8 mouse cellular contexts compared by ENCODE assay signal in genomic region chr7:29232247-29233013, GRCm38 (mm10). TPM values are rescaled to one million over a fixed set of nuclear protein-coding genes. Genes with fewer than 3 reads are reported as not detected.
DNase-seq lines count a peak whose midpoint lies in the region; ATAC-seq and TF ChIP-seq lines count a peak whose summit lies in the region.

TSS of gene Kcnk6 (minus strand) at chr7:29232515.

- H3K4me2 ChIP-seq in embryonic facial prominence, embryonic 15.5 days (replicated peaks): peak within 1 kb of the TSS; percentile 96
- H3K4me2 ChIP-seq in heart, embryonic 16.5 days (ENCODE audit: low read depth, low read length): peak within 1 kb of the TSS; percentile 93
- peak within 1 kb of the TSS; percentile 97 for H3K4me2 ChIP-seq in stomach, postnatal 0 days (replicated peaks; ENCODE audit: low read depth)

- H3K27ac ChIP-seq in embryonic facial prominence, embryonic 15.5 days (replicated peaks): no peak within 1 kb of the TSS
- H3K27ac ChIP-seq in heart, embryonic 16.5 days (ENCODE audit: low read length): peak within 1 kb of the TSS; percentile 78
- peak within 1 kb of the TSS; percentile 81 for H3K27ac ChIP-seq in stomach, postnatal 0 days (replicated peaks)

- ATAC-seq in embryonic facial prominence, embryonic 15.5 days (ENCODE audit: insufficient number of reproducible peaks, low FRiP score, low TSS enrichment, low read depth): peak; percentile 64; the same call in 1 of the 2 replicates
- peak; percentile 25 for ATAC-seq in heart, embryonic 16.5 days (replicated peaks; ENCODE audit: extremely low read depth, insufficient read depth, low FRiP score)
- ATAC-seq in megakaryocyte, adult 5-6 weeks (ENCODE audit: poor library complexity, severe bottlenecking): peak; percentile 92
- ATAC-seq in stomach, postnatal 0 days (ENCODE audit: low FRiP score, low TSS enrichment): peak; percentile 55

- H3K36me3 ChIP-seq in embryonic facial prominence, embryonic 15.5 days: no peaks in the 10 kb centered on the region
- no peaks in the 10 kb centered on the region for H3K36me3 ChIP-seq in heart, embryonic 16.5 days (ENCODE audit: control insufficient read depth, insufficient read depth)
- H3K36me3 ChIP-seq in stomach, postnatal 0 days (ENCODE audit: control insufficient read depth, insufficient read depth, low read length): no peaks in the 10 kb centered on the region

- H3K9ac ChIP-seq in embryonic facial prominence, embryonic 15.5 days: peak within 1 kb of the TSS; percentile 63
- H3K9ac ChIP-seq in heart, embryonic 16.5 days (ENCODE audit: low read length): peak within 1 kb of the TSS; percentile 77
- peak within 1 kb of the TSS; percentile 85 for H3K9ac ChIP-seq in stomach, postnatal 0 days (ENCODE audit: low read length)

- TF ChIP-seq CTCF in stomach, postnatal 0 days (IDR thresholded peaks at IDR 0.05; ENCODE audit: low read depth): no peak

- DNase-seq in thymus, postnatal 4 days: peak; percentile 49
- no peak for DNase-seq in thymus, adult 18-20 months
- DNase-seq in kidney, postnatal 4 days: peak; percentile 56 to 67
- peak; percentile 72 for DNase-seq in stomach, postnatal 0 days (ENCODE audit: low spot score)
- no peak for DNase-seq in cerebellum, postnatal 14 days

- no peak for TF ChIP-seq EP300 in stomach, postnatal 0 days (optimal IDR thresholded peaks at IDR 0.05)

- peaks cover 17% of the 10 kb centered on the region; the same call in 1 of the 2 replicates for H3K4me1 ChIP-seq in embryonic facial prominence, embryonic 15.5 days
- H3K4me1 ChIP-seq in heart, embryonic 16.5 days (ENCODE audit: control insufficient read depth, insufficient read depth, low read length): peaks cover 10% of the 10 kb centered on the region
- 0 out of 2 replicates have a peak, but pooled peaks cover 2% of the 10 kb centered on the region for H3K4me1 ChIP-seq in stomach, postnatal 0 days (replicated peaks; ENCODE audit: control insufficient read depth, insufficient read depth)

- peaks cover 9% of the 10 kb centered on the region for H3K27me3 ChIP-seq in embryonic facial prominence, embryonic 15.5 days
- H3K27me3 ChIP-seq in heart, embryonic 16.5 days (ENCODE audit: control insufficient read depth, insufficient read depth, low read length): 0 out of 2 replicates have a peak, but pooled peaks cover 6% of the 10 kb centered on the region
- no peaks in the 10 kb centered on the region for H3K27me3 ChIP-seq in stomach, postnatal 0 days (ENCODE audit: control insufficient read depth, insufficient read depth, low read length)

- no peaks in the 10 kb centered on the region for H3K9me3 ChIP-seq in embryonic facial prominence, embryonic 15.5 days (replicated peaks)
- no peaks in the 10 kb centered on the region for H3K9me3 ChIP-seq in heart, embryonic 16.5 days (replicated peaks; ENCODE audit: control insufficient read depth, low read length)
- no peaks in the 10 kb centered on the region for H3K9me3 ChIP-seq in stomach, postnatal 0 days (ENCODE audit: control insufficient read depth, low read length)

- 1% methylated on average over 62 of the region's 62 CpGs for WGBS in embryonic facial prominence, embryonic 15.5 days
- WGBS in heart, embryonic 16.5 days: under 1% methylated on average over 62 of the region's 62 CpGs
- WGBS in stomach, postnatal 0 days: under 1% methylated on average over 53 of the region's 62 CpGs

- H3K4me3 ChIP-seq in embryonic facial prominence, embryonic 15.5 days (replicated peaks): peak within 1 kb of the TSS; percentile 70
- H3K4me3 ChIP-seq in heart, embryonic 16.5 days (ENCODE audit: low read length): peak within 1 kb of the TSS; percentile 71
- H3K4me3 ChIP-seq in stomach, postnatal 0 days (ENCODE audit: low read depth, low read length): peak within 1 kb of the TSS; percentile 63

RNA-seq across cellular contexts. Expression of gene Kcnk6, which starts in this region (rescaled TPM):
- polyA plus RNA-seq in embryonic facial prominence, embryonic 15.5 days (2015; fragmentation: Nextera tagmentation; extraction: Ambion mirVana): 3.3 and 4.2 TPM in 2 replicates
- polyA plus RNA-seq in heart, embryonic 16.5 days (2015; fragmentation: Nextera tagmentation; extraction: Ambion mirVana): 2.1 TPM in 2 replicates
- total RNA-seq in megakaryocyte, adult 5-6 weeks (2015): 9.2 and 10.1 TPM in 2 replicates
- total RNA-seq in megakaryocyte, adult 5-6 weeks (2017): 14.5 and 14.6 TPM in 2 replicates
- polyA plus RNA-seq in stomach, postnatal 0 days (2015; fragmentation: Nextera tagmentation; extraction: Ambion mirVana): 2.4 and 3.0 TPM in 2 replicates

Comparison
In these comparisons a context has a peak if more than half of its experiments do, and no peak if none do; other contexts are left out.
1. DNase-seq: peak in thymus, postnatal 4 days (single experiment), kidney, postnatal 4 days (2 of 2) and stomach, postnatal 0 days (single experiment); none in thymus, adult 18-20 months (0 of 2) and cerebellum, postnatal 14 days (0 of 2).
2. ATAC-seq: peak in every context shown above with its lines; median percentile 92 in megakaryocyte, adult 5-6 weeks; 64 in embryonic facial prominence, embryonic 15.5 days; 55 in stomach, postnatal 0 days; 25 in heart, embryonic 16.5 days.
3. Peak in every context shown above with its lines, with median percentiles within 50 percentile points of each other: H3K4me2 ChIP-seq, H3K4me3 ChIP-seq and H3K9ac ChIP-seq.